Mouse (Mus musculus): ENCODE data around the gene Spock2.
"Not testable (repeated sequence)": the region's sequence is repeated elsewhere in the genome, so short reads cannot be mapped to it uniquely, and the experiment has no call there.

The Spock2 gene

GRCm38 (mm10) chr10:60148087-60148486, 42.1 kb downstream of the Spock2 start:
- peak; percentile 56 for DNase-seq (ENCODE audit: low spot score)

GRCm38 (mm10) chr10:60151107-60151663, 45.2 kb downstream of the Spock2 start:
- DNase-seq (ENCODE audit: low spot score): no peak

GRCm38 (mm10) chr10:60156016-60156415, 50.0 kb downstream of the Spock2 start:
- no peak for DNase-seq (ENCODE audit: low spot score)

GRCm38 (mm10) chr10:60158144-60158543, 52.1 kb downstream of the Spock2 start:
- no peak for DNase-seq (ENCODE audit: low spot score)

- not testable (repeated sequence) for DNase-seq (ENCODE audit: low spot score)
Measured at GRCm38 (mm10) chr10:60161397-60161796, 55.4 kb downstream of the Spock2 start.

- not testable (repeated sequence) for DNase-seq (ENCODE audit: low spot score)
Measured at GRCm38 (mm10) chr10:60162184-60162972, 56.4 kb downstream of the Spock2 start.

- no peak for DNase-seq (ENCODE audit: low spot score)
Measured at GRCm38 (mm10) chr10:60162973-60163255, 56.9 kb downstream of the Spock2 start.

- no peak for DNase-seq (ENCODE audit: low spot score)
Measured at GRCm38 (mm10) chr10:60164869-60165268, 58.9 kb downstream of the Spock2 start.

- no peak for DNase-seq (ENCODE audit: low spot score)
Measured at GRCm38 (mm10) chr10:60166068-60166467, 60.0 kb downstream of the Spock2 start.

- no peak for DNase-seq (ENCODE audit: low spot score)
Measured at GRCm38 (mm10) chr10:60168306-60168705, 62.3 kb downstream of the Spock2 start.

GRCm38 (mm10) chr10:60168960-60169359, 62.9 kb downstream of the Spock2 start:
- DNase-seq (ENCODE audit: low spot score): no peak

GRCm38 (mm10) chr10:60170326-60171089, 64.5 kb downstream of the Spock2 start:
- no peak for DNase-seq (ENCODE audit: low spot score)

- no peak for DNase-seq (ENCODE audit: low spot score)
Measured at GRCm38 (mm10) chr10:60171368-60171767, 65.3 kb downstream of the Spock2 start.

GRCm38 (mm10) chr10:60172306-60172705, 66.3 kb downstream of the Spock2 start:
- DNase-seq (ENCODE audit: low spot score): no peak

- DNase-seq (ENCODE audit: low spot score): peak; percentile 42
Measured at GRCm38 (mm10) chr10:60173035-60173434, 67.0 kb downstream of the Spock2 start.

- no peak for DNase-seq (ENCODE audit: low spot score)
Measured at GRCm38 (mm10) chr10:60174506-60174905, 68.5 kb downstream of the Spock2 start.

- DNase-seq (ENCODE audit: low spot score): not testable (repeated sequence)
Measured at GRCm38 (mm10) chr10:60175306-60175705, 69.3 kb downstream of the Spock2 start.
